Mouse (Mus musculus): ENCODE data around the gene 2300009A05Rik. TPM values are rescaled to one million over a fixed set of nuclear protein-coding genes. Genes with fewer than 3 reads are reported as not detected.

2300009A05Rik gene
- polyA plus RNA-seq, 1 experiment: 110 TPM

- Histone ChIP-seq H3K36me3 (ENCODE audit: control insufficient read depth, insufficient read depth, low read length) (peaks cover 3% of the 10 kb centered on the region; the same call in 1 of the 2 replicates), H3K4me1 (ENCODE audit: control insufficient read depth, insufficient read depth, insufficient read length, low read length) (peaks cover 3% of the 10 kb centered on the region; the same call in 1 of the 2 replicates), H3K27ac (ENCODE audit: insufficient read depth, low read depth, low read length) (no peak overlapping the region), H3K27me3 (ENCODE audit: control insufficient read depth, insufficient read depth, low read length) (no peaks in the 10 kb centered on the region), H3K4me3 (ENCODE audit: low read depth, low read length) (no peak overlapping the region)
- WGBS: 83% methylated on average over 7 of the region's 7 CpGs
- TF ChIP-seq POLR2A (IDR thresholded peaks at IDR 0.05; ENCODE audit: low read depth, low read length) (no peak), CTCF (IDR thresholded peaks at IDR 0.05; ENCODE audit: extremely low read depth, insufficient read length, insufficient replicate concordance, low read depth, low read length) (no peak)
These were observed 3.4 kb downstream of the 2300009A05Rik start for GRCm38 (mm10) chr9:63395612-63396011.

- H3K27ac ChIP-seq (ENCODE audit: insufficient read depth, low read depth, low read length): no peak overlapping the region
- WGBS: 40% methylated on average over 2 of the region's 2 CpGs
- H3K27me3 ChIP-seq (ENCODE audit: control insufficient read depth, insufficient read depth, low read length): no peaks in the 10 kb centered on the region
- peaks cover 3% of the 10 kb centered on the region; the same call in 1 of the 2 replicates for H3K36me3 ChIP-seq (ENCODE audit: control insufficient read depth, insufficient read depth, low read length)
- peaks cover 2% of the 10 kb centered on the region; the same call in 1 of the 2 replicates for H3K4me1 ChIP-seq (ENCODE audit: control insufficient read depth, insufficient read depth, insufficient read length, low read length)
- TF ChIP-seq POLR2A (IDR thresholded peaks at IDR 0.05; ENCODE audit: low read depth, low read length): no peak
- no peak for TF ChIP-seq CTCF (IDR thresholded peaks at IDR 0.05; ENCODE audit: extremely low read depth, insufficient read length, insufficient replicate concordance, low read depth, low read length)
- no peak overlapping the region for H3K4me3 ChIP-seq (ENCODE audit: low read depth, low read length)
These were observed 7.7 kb downstream of the 2300009A05Rik start for GRCm38 (mm10) chr9:63391307-63391706.

- H3K36me3 ChIP-seq (ENCODE audit: control insufficient read depth, insufficient read depth, low read length): no peaks in the 10 kb centered on the region
- WGBS: 96% methylated on average over 4 of the region's 4 CpGs
- H3K27ac ChIP-seq (ENCODE audit: insufficient read depth, low read depth, low read length): no peak overlapping the region
- TF ChIP-seq CTCF (IDR thresholded peaks at IDR 0.05; ENCODE audit: extremely low read depth, insufficient read length, insufficient replicate concordance, low read depth, low read length): no peak
- TF ChIP-seq POLR2A (IDR thresholded peaks at IDR 0.05; ENCODE audit: low read depth, low read length): no peak
- no peak overlapping the region for H3K4me3 ChIP-seq (ENCODE audit: low read depth, low read length)
- H3K4me1 ChIP-seq (ENCODE audit: control insufficient read depth, insufficient read depth, insufficient read length, low read length): no peaks in the 10 kb centered on the region
- no peaks in the 10 kb centered on the region for H3K27me3 ChIP-seq (ENCODE audit: control insufficient read depth, insufficient read depth, low read length)
These were observed 16.3 kb downstream of the 2300009A05Rik start for GRCm38 (mm10) chr9:63382761-63383160.

- TF ChIP-seq CTCF (IDR thresholded peaks at IDR 0.05; ENCODE audit: extremely low read depth, insufficient read length, insufficient replicate concordance, low read depth, low read length) (no peak), POLR2A (IDR thresholded peaks at IDR 0.05; ENCODE audit: low read depth, low read length) (no peak)
- H3K27ac ChIP-seq (ENCODE audit: insufficient read depth, low read depth, low read length): no peak overlapping the region
- no peak overlapping the region for H3K4me3 ChIP-seq (ENCODE audit: low read depth, low read length)
- WGBS: 95% methylated on average over 3 of the region's 3 CpGs
- peaks cover 3% of the 10 kb centered on the region; the same call in 1 of the 2 replicates for H3K4me1 ChIP-seq (ENCODE audit: control insufficient read depth, insufficient read depth, insufficient read length, low read length)
- H3K36me3 ChIP-seq (ENCODE audit: control insufficient read depth, insufficient read depth, low read length): no peaks in the 10 kb centered on the region
- H3K27me3 ChIP-seq (ENCODE audit: control insufficient read depth, insufficient read depth, low read length): no peaks in the 10 kb centered on the region
These were observed 18.7 kb downstream of the 2300009A05Rik start for GRCm38 (mm10) chr9:63380326-63380725.

GRCm38 (mm10) chr9:63378174-63378573 lies 20.9 kb downstream of the 2300009A05Rik start:
- Histone ChIP-seq H3K27ac (ENCODE audit: insufficient read depth, low read depth, low read length) (no peak overlapping the region), H3K4me3 (ENCODE audit: low read depth, low read length) (peak overlapping the region; percentile 90), H3K4me1 (ENCODE audit: control insufficient read depth, insufficient read depth, insufficient read length, low read length) (peaks cover 3% of the 10 kb centered on the region; the same call in 1 of the 2 replicates), H3K36me3 (ENCODE audit: control insufficient read depth, insufficient read depth, low read length) (peaks cover 2% of the 10 kb centered on the region; the same call in 1 of the 2 replicates), H3K27me3 (ENCODE audit: control insufficient read depth, insufficient read depth, low read length) (no peaks in the 10 kb centered on the region)
- TF ChIP-seq POLR2A (IDR thresholded peaks at IDR 0.05; ENCODE audit: low read depth, low read length): no peak
- no peak for TF ChIP-seq CTCF (IDR thresholded peaks at IDR 0.05; ENCODE audit: extremely low read depth, insufficient read length, insufficient replicate concordance, low read depth, low read length)
- WGBS: 12% methylated on average over 8 of the region's 8 CpGs

- no peaks in the 10 kb centered on the region for H3K27me3 ChIP-seq (ENCODE audit: control insufficient read depth, insufficient read depth, low read length)
- H3K27ac ChIP-seq (ENCODE audit: insufficient read depth, low read depth, low read length): peak within 1 kb of the TSS; percentile 44
- peaks cover 3% of the 10 kb centered on the region; the same call in 1 of the 2 replicates for H3K36me3 ChIP-seq (ENCODE audit: control insufficient read depth, insufficient read depth, low read length)
- peak; percentile 8; the same call in 1 of the 2 replicates for TF ChIP-seq CTCF (IDR thresholded peaks at IDR 0.05; ENCODE audit: extremely low read depth, insufficient read length, insufficient replicate concordance, low read depth, low read length)
- TF ChIP-seq POLR2A (IDR thresholded peaks at IDR 0.05; ENCODE audit: low read depth, low read length): no peak; the same call in 1 of the 2 replicates
- H3K4me3 ChIP-seq (ENCODE audit: low read depth, low read length): peak within 1 kb of the TSS; percentile 90
- WGBS: 1% methylated on average over 58 of the region's 58 CpGs
- peaks cover 3% of the 10 kb centered on the region; the same call in 1 of the 2 replicates for H3K4me1 ChIP-seq (ENCODE audit: control insufficient read depth, insufficient read depth, insufficient read length, low read length)
These were observed 21.5 kb downstream of the 2300009A05Rik start, which contains the start of gene Map2k5 for GRCm38 (mm10) chr9:63377270-63378142. TSS of gene Map2k5 (minus strand) at chr9:63377902.

GRCm38 (mm10) chr9:63373315-63373714 lies 25.7 kb downstream of the 2300009A05Rik start:
- H3K4me3 ChIP-seq (ENCODE audit: low read depth, low read length): no peak overlapping the region
- H3K36me3 ChIP-seq (ENCODE audit: control insufficient read depth, insufficient read depth, low read length): peaks cover 11% of the 10 kb centered on the region
- peaks cover 3% of the 10 kb centered on the region; the same call in 1 of the 2 replicates for H3K4me1 ChIP-seq (ENCODE audit: control insufficient read depth, insufficient read depth, insufficient read length, low read length)
- no peak for TF ChIP-seq CTCF (IDR thresholded peaks at IDR 0.05; ENCODE audit: extremely low read depth, insufficient read length, insufficient replicate concordance, low read depth, low read length)
- no peak for TF ChIP-seq POLR2A (IDR thresholded peaks at IDR 0.05; ENCODE audit: low read depth, low read length)
- H3K27me3 ChIP-seq (ENCODE audit: control insufficient read depth, insufficient read depth, low read length): no peaks in the 10 kb centered on the region
- H3K27ac ChIP-seq (ENCODE audit: insufficient read depth, low read depth, low read length): no peak overlapping the region
- 37% methylated on average over 2 of the region's 2 CpGs for WGBS
